Mouse (Mus musculus): Measurements from ENCODE around the gene Cd244a.
A peak's percentile ranks its signal among the peaks of the same experiment; 100 is the strongest.

The Cd244a gene

DNA sequence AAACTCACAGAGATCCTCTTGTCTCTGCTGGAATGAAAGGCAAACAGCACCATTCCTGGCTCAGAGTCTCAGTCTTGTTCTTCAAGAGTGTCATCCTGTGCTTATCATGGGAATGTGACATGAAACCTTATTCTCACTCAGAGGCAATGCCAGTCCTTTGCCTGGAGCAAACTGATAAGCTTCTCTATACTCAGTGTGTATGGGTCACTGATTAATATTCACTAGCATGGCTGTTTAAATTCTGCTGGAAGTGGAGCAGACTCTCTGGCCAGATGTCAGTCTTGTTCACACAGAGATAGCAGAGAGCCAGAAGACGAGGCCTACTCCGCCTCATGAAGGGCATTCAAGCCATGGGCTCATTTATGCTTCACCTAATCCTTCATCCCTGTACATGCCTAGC, 25.6 kb downstream of the Cd244a start:
- DNase-seq: no peak

- no peak for DNase-seq
Observed at GRCm38 (mm10) chr1:171604686-171605085, 45.7 kb downstream of the Cd244a start.

DNA sequence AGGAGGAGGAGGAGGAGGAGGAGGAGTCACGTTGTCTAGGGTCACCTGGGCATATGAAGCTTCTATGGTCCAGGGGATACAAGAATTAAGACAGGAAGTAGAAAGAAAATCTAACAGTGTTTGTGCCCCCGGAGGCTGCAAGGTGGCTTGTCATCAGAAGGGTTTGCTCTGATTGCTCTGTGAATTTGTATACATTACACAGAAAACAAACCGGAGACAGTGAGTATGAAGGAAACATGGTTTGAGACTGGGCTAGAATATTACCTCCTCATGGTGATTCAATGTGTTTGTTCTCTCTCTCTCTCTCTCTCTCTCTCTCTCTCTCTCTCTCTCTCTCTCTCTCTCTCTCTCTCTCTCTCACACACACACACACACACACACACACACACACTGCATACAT, 47.7 kb downstream of the Cd244a start:
- DNase-seq: no peak

- DNase-seq: peak; percentile 81
Observed at GRCm38 (mm10) chr1:171607176-171607575, 48.2 kb downstream of the Cd244a start, which contains the start of gene Ly9. Ly9 (minus strand) TSS chr1:171607410.

DNA sequence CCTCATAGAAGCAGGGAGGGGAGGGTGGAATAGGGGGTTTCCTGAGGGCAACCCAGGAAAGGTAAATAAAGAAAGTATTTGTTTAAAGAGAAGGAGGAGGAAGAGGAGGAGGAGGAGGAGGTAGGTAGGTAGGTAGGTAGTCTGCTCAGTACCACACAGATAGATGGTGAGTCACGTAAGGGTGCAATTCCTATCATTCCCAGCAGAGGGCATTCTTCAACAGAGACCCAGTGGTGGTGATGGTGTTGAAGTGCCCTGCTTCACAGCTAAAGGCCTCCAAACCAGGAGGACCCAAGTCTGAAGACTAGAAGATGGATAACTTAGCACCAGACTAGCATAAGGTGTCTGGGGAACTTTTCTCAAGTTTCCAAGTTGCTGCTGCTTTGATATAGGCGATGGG, 51.0 kb downstream of the Cd244a start:
- peak; percentile 40 for DNase-seq

DNA sequence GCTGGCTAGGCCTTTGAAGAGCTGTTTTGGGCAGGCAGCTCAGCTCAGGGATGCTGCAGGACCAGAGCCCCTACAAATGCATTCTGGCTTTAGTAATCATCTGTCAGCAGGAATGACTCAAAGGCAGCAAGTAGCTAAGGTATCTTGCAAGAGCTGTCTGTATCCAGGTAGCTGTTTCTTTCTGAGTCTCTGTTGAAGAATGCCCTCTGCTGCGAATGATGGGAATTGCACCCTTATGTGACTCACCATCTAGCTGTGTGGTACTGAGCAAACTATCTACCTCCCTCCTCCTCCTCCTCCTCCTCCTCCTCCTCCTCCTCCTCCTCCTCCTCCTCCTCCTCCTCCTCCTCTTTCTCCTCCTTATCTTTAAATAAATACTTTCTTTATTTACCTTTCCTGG, 51.8 kb downstream of the Cd244a start:
- peak; percentile 58 for DNase-seq

GRCm38 (mm10) chr1:171613962-171614361, 55.0 kb downstream of the Cd244a start:
- no peak for DNase-seq

DNA sequence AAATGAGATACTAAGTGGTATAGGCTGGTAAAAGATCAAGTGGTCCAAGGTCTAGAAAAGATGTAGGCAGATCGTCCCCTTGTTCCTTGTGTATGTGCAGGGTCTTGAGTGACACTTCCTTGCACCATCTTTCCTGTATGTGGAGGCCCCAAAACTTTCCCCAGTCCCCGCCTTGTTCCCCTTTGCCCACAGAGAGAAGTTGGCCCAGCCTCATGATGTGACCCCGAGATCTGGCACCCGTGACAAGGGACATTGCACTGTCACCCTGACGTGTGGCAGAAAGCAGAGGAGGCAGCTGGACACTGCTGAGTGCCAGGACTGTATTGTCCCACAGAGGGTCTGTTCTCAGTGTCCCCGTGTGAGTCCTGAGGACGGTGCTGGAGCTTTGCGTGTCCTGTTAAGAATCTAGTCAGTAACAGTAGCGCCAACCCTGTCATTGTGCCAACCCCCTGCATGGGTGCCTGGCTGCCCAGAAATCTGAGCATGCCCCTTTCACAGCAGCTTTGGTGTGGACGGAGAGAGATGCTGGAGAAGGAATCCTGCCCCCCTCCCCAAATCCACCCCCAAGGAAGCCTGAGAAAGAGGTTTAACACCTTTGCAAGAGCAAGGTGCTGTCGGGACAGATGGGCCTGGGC, 58.0 kb downstream of the Cd244a start:
- no peak for DNase-seq

GRCm38 (mm10) chr1:171619001-171619400, 60.0 kb downstream of the Cd244a start:
- no peak for DNase-seq

DNA sequence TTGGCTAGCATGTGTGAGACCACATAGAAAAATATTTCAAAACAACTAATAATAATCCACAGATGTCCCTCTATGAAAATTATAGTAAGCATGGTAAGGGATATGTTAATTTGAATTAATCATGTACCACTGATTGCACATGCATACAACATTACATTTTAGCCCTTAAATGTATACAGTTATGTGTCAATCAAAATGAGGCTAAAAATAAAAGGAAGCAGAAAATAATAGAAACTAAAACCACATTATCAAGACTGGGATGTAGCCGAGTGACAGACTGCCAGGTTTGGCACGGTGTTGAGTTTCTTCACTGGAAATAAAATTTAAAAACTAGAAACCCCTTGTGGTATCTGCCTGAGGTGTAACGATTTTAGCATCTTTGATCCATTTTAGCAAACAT, 60.7 kb downstream of the Cd244a start:
- no peak for DNase-seq

GRCm38 (mm10) chr1:171620091-171620490, 61.1 kb downstream of the Cd244a start:
- no peak for DNase-seq

DNA sequence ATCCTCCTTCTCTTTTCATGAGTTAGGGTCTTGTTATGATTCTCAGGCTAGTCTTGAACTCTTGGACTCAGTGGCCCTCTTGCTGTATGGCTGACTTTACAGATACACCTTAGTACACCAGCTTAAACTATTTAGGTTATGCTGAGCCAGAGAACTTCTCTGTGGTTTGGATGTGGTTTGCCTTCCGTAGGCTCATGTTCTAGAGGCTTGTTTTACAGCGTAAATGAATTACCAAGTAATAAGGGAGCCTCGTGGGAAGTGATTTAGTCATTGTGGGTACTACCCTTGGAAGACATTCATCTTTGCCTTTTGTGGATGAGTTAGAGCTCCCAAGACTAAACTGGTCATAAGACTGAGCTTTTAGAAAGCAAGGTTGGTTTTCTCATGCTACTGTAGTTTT, 68.8 kb downstream of the Cd244a start:
- DNase-seq: no peak

- no peak for DNase-seq
Observed at GRCm38 (mm10) chr1:171629168-171629567, 70.2 kb downstream of the Cd244a start.

- DNase-seq: no peak
Observed at GRCm38 (mm10) chr1:171630041-171630440, 71.0 kb downstream of the Cd244a start.

DNA sequence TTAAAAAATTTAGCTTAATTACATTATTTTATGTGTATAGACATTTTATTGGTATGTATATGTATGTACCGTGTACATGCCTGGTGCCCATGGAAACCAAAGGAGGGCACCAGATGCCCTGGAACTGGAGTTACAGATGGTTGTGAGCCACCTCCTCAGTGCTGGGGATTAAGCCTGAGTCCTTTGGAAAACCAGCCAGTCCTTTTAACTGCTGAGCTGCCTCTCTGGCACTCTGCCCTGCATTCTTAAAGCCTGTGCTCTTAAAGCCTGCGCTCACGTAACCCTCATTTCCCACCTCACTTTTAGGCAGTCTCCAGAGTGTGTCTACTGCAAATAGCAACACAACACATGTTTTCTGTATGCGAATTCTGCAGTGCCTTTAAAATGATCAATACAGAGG, 71.9 kb downstream of the Cd244a start:
- no peak for DNase-seq

- no peak for DNase-seq
Observed at GRCm38 (mm10) chr1:171631447-171631846, 72.5 kb downstream of the Cd244a start.

DNA sequence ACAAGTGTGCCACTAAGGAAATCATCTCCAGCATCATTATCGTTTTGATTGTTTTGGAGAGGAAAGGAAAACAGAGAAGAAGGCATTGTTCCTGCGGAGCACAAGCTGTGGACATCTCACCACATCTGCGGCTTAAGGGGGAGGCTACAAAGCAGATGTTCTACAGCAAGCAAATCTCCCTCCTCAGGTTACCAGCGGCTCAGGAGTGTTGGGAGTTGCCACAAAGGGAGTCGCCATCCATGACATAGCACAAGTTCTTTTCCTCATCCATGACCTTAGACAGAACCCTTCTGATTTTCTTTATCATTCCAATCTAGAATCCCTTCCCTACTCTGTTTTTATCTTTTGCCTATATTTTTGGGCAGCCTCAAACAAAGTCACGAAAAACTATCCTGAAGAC, 76.7 kb downstream of the Cd244a start:
- DNase-seq: no peak

DNA sequence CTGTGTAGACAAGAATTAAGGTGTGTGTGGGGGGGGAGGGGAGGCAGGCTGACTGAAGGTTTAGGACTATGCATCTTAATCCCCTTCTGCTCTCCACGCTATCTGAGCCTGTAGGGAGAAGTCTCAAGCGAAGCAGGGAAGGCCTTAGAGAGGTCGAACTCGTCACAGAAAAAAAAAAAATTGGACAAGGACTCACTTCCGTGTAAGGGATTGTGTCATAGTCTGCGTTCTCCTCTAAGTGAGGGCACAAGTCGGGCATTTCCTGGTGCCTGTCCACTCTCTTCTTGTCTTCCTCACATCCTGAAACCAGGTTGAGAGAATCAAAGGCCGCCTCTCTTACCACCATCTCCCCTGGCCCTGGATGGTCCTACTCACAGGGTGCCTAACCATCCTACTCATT, 78.1 kb downstream of the Cd244a start:
- DNase-seq: no peak

DNA sequence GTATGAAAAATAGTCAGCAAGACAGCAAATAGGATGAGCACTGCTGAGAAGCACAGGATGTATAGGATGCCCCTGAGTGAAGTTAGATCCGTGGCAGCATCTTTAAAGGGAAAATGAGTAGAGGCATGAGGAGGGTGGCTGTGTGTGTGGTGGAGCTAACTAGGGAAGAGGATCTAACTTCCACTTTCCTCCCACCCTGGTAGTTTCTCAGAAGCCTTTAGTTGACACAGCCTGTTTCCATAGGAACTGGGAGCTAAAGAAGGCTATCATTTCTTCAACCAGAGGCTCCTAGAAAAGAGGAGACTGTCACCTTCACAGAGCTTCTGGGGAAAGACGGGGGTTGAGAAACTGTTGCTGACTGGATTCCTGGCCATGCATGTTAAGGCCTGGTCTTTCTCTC, 79.7 kb downstream of the Cd244a start:
- no peak for DNase-seq

GRCm38 (mm10) chr1:171640796-171641195, 81.8 kb downstream of the Cd244a start:
- DNase-seq: no peak

DNA sequence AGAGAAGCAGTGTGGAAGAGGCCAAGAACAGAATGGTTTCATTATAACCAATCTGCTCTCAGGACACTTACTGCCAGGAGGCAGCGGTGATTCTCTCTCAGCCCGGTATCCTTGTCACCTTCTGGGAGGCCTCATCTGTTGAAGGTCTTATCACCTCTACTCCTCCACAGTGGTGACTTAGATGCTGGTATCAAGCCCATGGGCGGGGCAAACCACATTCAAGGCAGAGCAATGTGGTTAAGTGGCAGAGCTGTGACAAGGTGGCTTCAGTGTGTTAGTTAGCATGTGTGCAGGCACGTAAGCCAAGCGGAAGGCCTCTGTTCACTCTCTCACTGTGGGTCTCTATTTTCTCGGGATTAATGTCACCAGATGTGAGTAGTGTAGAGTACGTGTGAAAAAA, 84.6 kb downstream of the Cd244a start:
- DNase-seq: peak; percentile 54

DNA sequence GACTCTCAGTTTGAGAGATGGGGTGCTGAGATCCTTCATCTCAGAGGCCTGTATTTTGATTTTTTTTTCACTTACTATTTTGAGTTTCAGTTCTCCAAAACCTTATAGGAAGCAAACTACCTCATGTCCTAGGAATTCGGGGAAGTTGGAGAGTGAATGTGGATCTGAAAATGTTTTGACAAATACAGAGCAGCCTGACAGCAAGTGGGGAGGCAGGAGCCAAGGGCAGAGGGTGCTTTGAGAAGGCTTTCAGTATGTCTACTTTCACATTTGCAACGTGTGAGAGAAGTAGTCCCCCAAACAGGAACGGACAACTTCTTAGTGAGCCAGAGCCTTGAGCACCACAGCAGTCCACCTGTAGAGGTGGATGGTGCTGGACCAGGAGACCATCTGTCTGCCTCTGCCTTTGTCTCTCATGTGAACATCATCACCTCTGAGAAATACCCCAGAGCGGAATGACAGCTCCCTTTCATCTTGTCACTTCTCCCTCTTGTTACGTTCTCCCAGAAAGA, 87.5 kb downstream of the Cd244a start:
- no peak for DNase-seq

- no peak for DNase-seq
Observed at GRCm38 (mm10) chr1:171647716-171648115, 88.7 kb downstream of the Cd244a start.

- no peak for DNase-seq
Observed at GRCm38 (mm10) chr1:171648840-171649239, 89.8 kb downstream of the Cd244a start.

DNA sequence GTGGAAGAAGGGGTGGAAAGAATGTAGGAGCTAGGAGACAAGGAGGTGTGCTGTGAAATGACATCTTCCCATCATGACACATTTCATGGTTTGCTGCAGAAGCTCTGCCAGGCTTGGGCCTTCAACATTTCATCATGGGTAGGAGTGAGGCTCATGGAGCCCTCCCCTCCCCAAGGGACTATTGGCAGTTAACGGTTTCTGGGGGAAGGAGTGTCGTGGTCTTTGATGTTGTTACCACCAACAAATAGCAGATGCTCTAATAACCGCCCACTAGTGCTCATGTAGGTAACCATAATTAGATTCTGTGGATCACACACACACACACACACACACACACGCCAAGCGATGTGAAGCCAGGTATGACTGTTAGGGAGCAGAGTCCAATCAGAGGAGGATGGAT, 93.7 kb downstream of the Cd244a start, which contains the start of gene Slamf7:
Gene Slamf7 (minus strand): TSS at position 302 of the 400 bp plus-strand sequence.
- DNase-seq: no peak
